Mouse (Mus musculus) layer of hippocampus, postnatal 25 days (tissue): ENCODE results near the gene Irs3. TPM values are rescaled to one million over a fixed set of nuclear protein-coding genes. Genes with fewer than 3 reads are reported as not detected.

Source experiments
- DNase-seq, 2 experiments: peaks; one replicate each; pipeline ENCODE4 v3.0.0; 2022; ENCODE audit warnings: mixed read lengths in 2 of 2, low spot score in 1 of 2; ENCODE audit errors: extremely low spot score in 1 of 2
- total RNA-seq, 2 experiments: library from RNA; stranded (reverse); gene quantifications; 2 replicates each; pipeline ENCODE4 v1.2.3; 2021

Irs3 gene
- total RNA-seq, 2 experiments from 2014 or later: not detected

DNA sequence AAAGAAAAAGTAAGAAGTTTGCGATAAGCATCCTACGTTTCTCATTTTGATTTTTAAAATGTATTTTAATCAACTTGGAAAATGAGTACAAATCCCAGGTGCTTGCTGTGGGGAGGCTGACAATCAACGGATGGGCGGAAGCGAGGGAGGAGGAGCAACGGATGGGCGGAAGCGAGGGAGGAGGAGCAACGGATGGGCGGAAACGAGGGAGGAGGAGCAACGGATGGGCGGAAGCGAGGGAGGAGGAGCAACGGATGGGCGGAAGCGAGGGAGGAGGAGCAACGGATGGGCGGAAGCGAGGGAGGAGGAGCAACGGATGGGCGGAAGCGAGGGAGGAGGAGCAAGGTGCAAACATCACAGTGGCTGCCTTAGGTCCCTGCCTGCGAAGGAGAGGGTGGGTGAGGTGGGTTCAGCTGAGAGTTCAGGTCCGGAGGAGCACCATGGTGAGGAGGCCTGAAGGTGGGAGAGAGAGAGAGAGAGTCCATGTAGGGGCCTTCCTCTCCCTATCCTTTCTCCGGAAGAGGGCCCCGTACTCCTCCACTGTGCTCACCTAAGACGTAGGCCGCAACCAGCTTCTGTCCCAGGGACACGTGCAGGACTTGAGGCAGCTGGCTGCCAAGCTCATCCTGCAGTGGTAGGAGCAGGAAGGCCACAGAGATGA is 48.8 kb downstream of the Irs3 start:
- DNase-seq: no peak

DNA sequence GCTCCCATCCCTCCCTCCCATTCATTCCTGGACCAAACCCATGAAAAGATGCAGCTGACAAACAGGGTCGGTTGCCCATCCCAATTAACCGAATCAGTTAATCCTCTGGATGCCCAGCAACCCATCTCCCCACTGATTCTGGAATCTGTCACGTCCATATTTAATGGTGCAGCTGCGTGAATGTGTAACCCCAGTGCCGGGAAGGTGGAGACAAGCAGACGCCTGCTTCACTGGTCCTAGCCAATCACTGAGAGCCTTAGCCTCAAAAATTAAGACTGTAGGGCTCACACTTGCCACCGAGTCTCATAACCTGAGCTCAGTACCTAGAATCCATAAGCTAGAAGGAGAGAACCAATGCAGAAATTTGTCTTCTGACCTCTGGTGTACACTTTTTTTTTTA is 49.6 kb downstream of the Irs3 start:
- DNase-seq: no peak

Other genes starting within 250 kb of the Irs3 start
- under 1 TPM; 0.14 to 0.22 TPM for gene Zan, start 168.7 kb downstream of the Irs3 start, total RNA-seq
- 10 to 100 TPM; 33.6 to 34.6 TPM for gene Pop7, start 143.2 kb downstream of the Irs3 start, total RNA-seq
- 10 to 100 TPM; 44.8 to 54.9 TPM for gene Gigyf1, start 127.2 kb downstream of the Irs3 start, total RNA-seq
- gene Epo, start 112.5 kb downstream of the Irs3 start, total RNA-seq: not detected
- gene Gnb2, start 112.2 kb downstream of the Irs3 start, total RNA-seq: 100 to 1,000 TPM; 648 to 692 TPM
- 100 to 1,000 TPM; 129 to 132 TPM for gene Actl6b, start 92.2 kb downstream of the Irs3 start, total RNA-seq
- 10 to 100 TPM; 13.3 to 15.8 TPM for gene Tfr2, start 75.9 kb downstream of the Irs3 start, total RNA-seq
- 10 to 100 TPM; 33.6 TPM for gene Mospd3, start 44.7 kb downstream of the Irs3 start, total RNA-seq
- 1 to 10 TPM; 6.7 to 9.2 TPM for gene Pcolce, start 31.9 kb downstream of the Irs3 start, total RNA-seq
- gene Fbxo24, start 16.7 kb downstream of the Irs3 start, total RNA-seq: under 1 TPM; 0.27 to 0.31 TPM
- gene Lrch4, start 16.6 kb downstream of the Irs3 start, total RNA-seq: 10 to 100 TPM; 19.3 to 23.5 TPM
- gene Gm20605, start 16.5 kb downstream of the Irs3 start, total RNA-seq: 10 to 100 TPM; 12.7 to 15.8 TPM
- gene Sap25, start 4.4 kb downstream of the Irs3 start, total RNA-seq: 10 to 100 TPM in 1 of 2 experiments, 1 to 10 TPM in 1; 3.1 to 13.9 TPM
- gene Agfg2, start 39.0 kb upstream of the Irs3 start, total RNA-seq: 10 to 100 TPM; 61.8 to 63.9 TPM
- 10 to 100 TPM; 63.9 to 65.5 TPM for gene Nyap1, start 95.9 kb upstream of the Irs3 start, total RNA-seq
- 100 to 1,000 TPM; 203 to 214 TPM for gene Tsc22d4, start 100.0 kb upstream of the Irs3 start, total RNA-seq
- 10 to 100 TPM; 24.7 to 26.2 TPM for gene Ppp1r35, start 133.1 kb upstream of the Irs3 start, total RNA-seq
- gene Mepce, start 141.9 kb upstream of the Irs3 start, total RNA-seq: 10 to 100 TPM; 40.1 to 42.8 TPM
- 1 to 10 TPM; 6.1 to 6.2 TPM for gene Zcwpw1, start 142.1 kb upstream of the Irs3 start, total RNA-seq
- gene Pilra, start 190.6 kb upstream of the Irs3 start, total RNA-seq: under 1 TPM; 0.82 to 0.91 TPM
- not detected for gene Pilrb1, start 212.4 kb upstream of the Irs3 start, total RNA-seq
- not detected for gene Pilrb2, start 226.1 kb upstream of the Irs3 start, total RNA-seq